Mouse (Mus musculus) midbrain, postnatal 0 days (tissue): ENCODE data around the gene Peli2. TPM values are rescaled to one million over a fixed set of nuclear protein-coding genes. Genes with fewer than 3 reads are reported as not detected.

Experiments used
- ATAC-seq: fragments of 200-750 bp; cut with Nextera tagmentation; 2 replicates; pipeline ENCODE4 v1.8.0; 2017; ENCODE audit warnings: moderate number of reproducible peaks, mild to moderate bottlenecking, moderate TSS enrichment, moderate library complexity; ENCODE audit not compliant: low FRiP score
- DNase-seq: peaks from one replicate; pipeline ENCODE4 v3.0.0-alpha.2; 2015; ENCODE audit warnings: low spot score
- H3K27ac ChIP-seq: fragments of 300-500 bp; sonication (generic); 2 replicates; pipeline ENCODE4 v1.5.1; 2014; ENCODE audit warnings: low read depth, mild to moderate bottlenecking, low read length, mixed read lengths
- H3K27me3 ChIP-seq: fragments of 300-500 bp; sonication (generic); 2 replicates; pipeline ENCODE4 v1.6.1; 2014; ENCODE audit warnings: low read length, control low read depth, mixed read lengths; ENCODE audit not compliant: insufficient read depth
- H3K36me3 ChIP-seq: fragments of 300-500 bp; sonication (generic); 2 replicates; pipeline ENCODE4 v1.6.1; 2014; ENCODE audit warnings: low read length, control low read depth, mixed read lengths; ENCODE audit not compliant: insufficient read depth
- H3K4me1 ChIP-seq: fragments of 300-500 bp; sonication (generic); 2 replicates; pipeline ENCODE4 v1.6.1; 2014; ENCODE audit warnings: mild to moderate bottlenecking, control low read depth, antibody characterized with exemption, low read length, mixed read lengths; ENCODE audit not compliant: insufficient read depth
- H3K4me2 ChIP-seq: fragments of 300-500 bp; sonication (generic); 2 replicates; pipeline ENCODE4 v1.6.1; 2014; ENCODE audit warnings: low read depth, mild to moderate bottlenecking, low read length, mixed read lengths; ENCODE audit not compliant: poor library complexity, severe bottlenecking
- H3K4me3 ChIP-seq: fragments of 300-500 bp; sonication (generic); 2 replicates; pipeline ENCODE4 v1.5.1; 2014; ENCODE audit warnings: low read depth, mild to moderate bottlenecking, low read length, moderate library complexity
- H3K9ac ChIP-seq: fragments of 300-500 bp; sonication (generic); replicated peaks from 2 replicates; pipeline ENCODE4 v1.6.1; 2014; ENCODE audit warnings: mild to moderate bottlenecking, low read length, moderate library complexity, mixed read lengths; ENCODE audit not compliant: poor library complexity, severe bottlenecking
- H3K9me3 ChIP-seq: fragments of 300-500 bp; sonication (generic); 2 replicates; pipeline ENCODE4 v1.6.1; 2016; ENCODE audit warnings: low read length, control low read depth
- CTCF ChIP-seq: IDR thresholded peaks from 2 replicates; pipeline ENCODE4 v1.5.1; 2016; ENCODE audit warnings: antibody characterized with exemption, mild to moderate bottlenecking
- WGBS: fragments of 180-500 bp; shearing (Covaris S2); extraction: QIAGEN DNeasy Blood & Tissue Kit; methylation state at CpG from one replicate; pipeline ENCODE4 v1.1.7; 2014; 5-methylcytosine and 5-hydroxymethylcytosine counted together
- polyA plus RNA-seq: library from polyadenylated mRNA; unstranded; fragments of >200 nt; fragmentation: Nextera tagmentation; extraction: Ambion mirVana; gene quantifications from 2 replicates; pipeline ENCODE4 v1.2.1, GENCODE M21; 2015
- total RNA-seq: library from RNA; depleted of rRNA; stranded (reverse); fragments of >200 nt; gene quantifications from 2 replicates; pipeline ENCODE4 v1.2.3, GENCODE M21; 2014

Peli2 gene
- total and polyA plus RNA-seq, 2 experiments from 2014 or later, result 6.5 to 22.3 TPM

GRCm38 (mm10) chr14:48293498-48293897, 172.9 kb downstream of the Peli2 start:
- H3K36me3 ChIP-seq, result no peaks in the 10 kb centered on the region
- no peak for DNase-seq
- H3K4me3 ChIP-seq, result no peak overlapping the region
- H3K4me1 ChIP-seq, result 0 out of 2 replicates have a peak, but pooled peaks cover 6% of the 10 kb centered on the region
- no peaks in the 10 kb centered on the region for H3K27me3 ChIP-seq
- H3K9me3 ChIP-seq, result no peaks in the 10 kb centered on the region
- WGBS, result 93% methylated on average over 7 of the region's 7 CpGs
- TF ChIP-seq CTCF, result no peak
- no peak overlapping the region for H3K4me2 ChIP-seq
- no peak overlapping the region for H3K27ac ChIP-seq
- ATAC-seq, result no peak
- no peak overlapping the region for H3K9ac ChIP-seq

DNA sequence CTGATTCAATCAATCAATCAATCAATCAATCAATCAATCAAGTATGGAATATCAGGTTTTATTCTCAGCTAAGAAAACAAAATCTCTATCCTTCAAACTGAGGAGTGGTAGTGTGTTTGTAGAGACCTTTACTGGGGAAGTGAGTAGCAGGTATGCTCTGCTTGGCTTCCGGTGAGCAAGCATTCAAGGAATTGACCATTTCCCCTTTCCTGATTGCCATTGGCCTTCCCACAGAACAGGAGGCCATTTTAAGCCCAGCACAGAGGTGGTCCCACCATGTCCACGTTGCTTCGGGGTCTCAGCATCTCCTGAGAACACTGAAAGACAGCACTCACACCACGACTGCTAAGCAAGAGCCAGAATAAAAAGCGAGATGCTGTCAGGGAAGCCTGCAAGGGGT, 174.8 kb downstream of the Peli2 start:
- Histone ChIP-seq H3K4me1 (0 out of 2 replicates have a peak, but pooled peaks cover 6% of the 10 kb centered on the region), H3K4me3 (no peak overlapping the region), H3K27ac (no peak overlapping the region), H3K36me3 (no peaks in the 10 kb centered on the region), H3K9ac (no peak overlapping the region), H3K9me3 (no peaks in the 10 kb centered on the region), H3K27me3 (no peaks in the 10 kb centered on the region), H3K4me2 (peak overlapping the region; percentile 4; the same call in 1 of the 2 replicates)
- WGBS, result 58% methylated on average over 5 of the region's 5 CpGs
- no peak for DNase-seq
- no peak for ATAC-seq
- no peak for TF ChIP-seq CTCF

GRCm38 (mm10) chr14:48295815-48296271, 175.2 kb downstream of the Peli2 start:
- Histone ChIP-seq H3K9ac (no peak overlapping the region), H3K36me3 (no peaks in the 10 kb centered on the region), H3K4me1 (0 out of 2 replicates have a peak, but pooled peaks cover 6% of the 10 kb centered on the region), H3K4me3 (no peak overlapping the region), H3K27ac (no peak overlapping the region), H3K4me2 (peak overlapping the region; percentile 4; the same call in 1 of the 2 replicates), H3K9me3 (no peaks in the 10 kb centered on the region), H3K27me3 (no peaks in the 10 kb centered on the region)
- no peak for TF ChIP-seq CTCF
- DNase-seq (no peak), ATAC-seq (no peak)
- WGBS, result 28% methylated on average over 7 of the region's 7 CpGs

DNA sequence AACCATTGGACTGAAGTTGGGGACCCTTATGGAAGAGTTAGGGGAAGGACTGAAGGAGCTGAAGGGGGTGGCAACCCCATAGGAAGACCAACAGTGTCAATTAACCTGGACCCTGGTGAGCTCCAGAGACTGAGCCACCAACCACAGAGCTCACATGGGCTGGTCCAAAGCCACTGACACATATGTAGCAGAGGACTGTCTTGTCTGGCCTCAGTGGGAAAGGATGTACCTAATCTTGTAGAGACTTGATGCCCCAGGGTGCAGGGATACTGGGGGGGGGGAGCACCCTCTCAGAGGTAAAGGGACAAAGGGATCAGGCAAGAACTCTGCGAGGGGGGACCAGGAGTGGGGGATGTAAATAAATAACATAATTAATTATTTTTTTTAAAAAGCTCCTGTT, 176.2 kb downstream of the Peli2 start:
- TF ChIP-seq CTCF, result no peak
- Histone ChIP-seq H3K36me3 (no peaks in the 10 kb centered on the region), H3K27me3 (no peaks in the 10 kb centered on the region), H3K4me3 (no peak overlapping the region), H3K9ac (no peak overlapping the region), H3K27ac (no peak overlapping the region), H3K4me2 (no peak overlapping the region), H3K9me3 (no peaks in the 10 kb centered on the region), H3K4me1 (0 out of 2 replicates have a peak, but pooled peaks cover 6% of the 10 kb centered on the region)
- no peak for DNase-seq
- 91% methylated on average over 1 of the region's 1 CpGs for WGBS
- ATAC-seq, result no peak

- Histone ChIP-seq H3K9me3 (0 out of 2 replicates have a peak, but pooled peaks cover 2% of the 10 kb centered on the region), H3K9ac (no peak overlapping the region), H3K4me2 (no peak overlapping the region), H3K4me3 (no peak overlapping the region), H3K27me3 (no peaks in the 10 kb centered on the region), H3K36me3 (no peaks in the 10 kb centered on the region), H3K4me1 (no peaks in the 10 kb centered on the region), H3K27ac (no peak overlapping the region)
- 87% methylated on average over 10 of the region's 10 CpGs for WGBS
- DNase-seq, result no peak
- ATAC-seq, result no peak
- no peak for TF ChIP-seq CTCF
Measured at GRCm38 (mm10) chr14:48302471-48303186, 182.0 kb downstream of the Peli2 start.

DNA sequence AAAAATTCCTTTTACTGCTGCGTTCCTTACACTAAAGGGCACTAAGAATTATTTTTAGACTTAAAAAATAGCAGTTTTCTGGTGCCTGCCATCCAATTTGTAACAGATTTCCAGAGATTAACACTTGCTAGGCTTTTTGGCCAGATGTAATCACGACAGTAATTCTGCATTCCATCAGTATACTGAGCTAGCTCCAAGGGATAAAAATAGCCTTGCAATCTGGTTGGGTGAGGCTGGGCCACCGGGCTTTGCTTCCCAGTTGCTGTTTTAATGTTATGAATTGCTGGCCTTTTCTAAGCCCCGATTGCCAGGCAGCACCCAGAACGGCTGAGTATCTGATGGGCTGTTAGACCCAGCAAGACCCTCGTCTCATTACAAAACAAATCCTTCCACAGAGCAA, 182.6 kb downstream of the Peli2 start:
- Histone ChIP-seq H3K9me3 (0 out of 2 replicates have a peak, but pooled peaks cover 4% of the 10 kb centered on the region), H3K27me3 (no peaks in the 10 kb centered on the region), H3K4me2 (no peak overlapping the region), H3K4me1 (no peaks in the 10 kb centered on the region), H3K36me3 (no peaks in the 10 kb centered on the region), H3K9ac (no peak overlapping the region), H3K4me3 (no peak overlapping the region), H3K27ac (no peak overlapping the region)
- WGBS, result 53% methylated on average over 6 of the region's 6 CpGs
- ATAC-seq (no peak), DNase-seq (no peak)
- TF ChIP-seq CTCF, result no peak
